Mouse (Mus musculus): ENCODE measurements at regions not wholly inside any gene's neighbourhood (a gene's known extent, or its start where the extent isn't known, plus 50 kb on each side); places are given as distances from the start of the nearest gene placed in this dataset.

GRCm38 (mm10) chr2:30675839-30676238 is 81.0 kb downstream of the Cstad start:
- TF ChIP-seq CTCF (conservative IDR thresholded peaks at IDR 0.05; ENCODE audit: insufficient read depth, insufficient read length, low read depth, low read length) (no peak), POLR2A (IDR thresholded peaks at IDR 0.05; ENCODE audit: low read depth, low read length) (no peak)

Data from kidney, adult 2 months (tissue).